Mouse (Mus musculus): Measurements from ENCODE around the gene Zcchc7. TPM values are rescaled to one million over a fixed set of nuclear protein-coding genes. Genes with fewer than 3 reads are reported as not detected.

The Zcchc7 gene
- total RNA-seq, 4 experiments from 2014 or later: 11.7 to 16.9 (median 14.4) TPM

GRCm38 (mm10) chr4:44959220-44959619 is 203.5 kb downstream of the Zcchc7 start:
- DNase-seq (ENCODE audit: low spot score in 2 of 2): no peak

GRCm38 (mm10) chr4:44963156-44963555 is 207.5 kb downstream of the Zcchc7 start:
- no peak for DNase-seq (ENCODE audit: low spot score in 2 of 2)

GRCm38 (mm10) chr4:44965175-44965574 is 209.5 kb downstream of the Zcchc7 start:
- DNase-seq (ENCODE audit: low spot score in 2 of 2): no peak

GRCm38 (mm10) chr4:44965736-44966135 is 210.1 kb downstream of the Zcchc7 start:
- DNase-seq (ENCODE audit: low spot score in 2 of 2): no peak

- no peak for DNase-seq (ENCODE audit: low spot score in 2 of 2)
Observed at GRCm38 (mm10) chr4:44967402-44967801, 211.7 kb downstream of the Zcchc7 start.

- no peak for DNase-seq (ENCODE audit: low spot score in 2 of 2)
Observed at GRCm38 (mm10) chr4:44970056-44970455, 214.4 kb downstream of the Zcchc7 start.

- no peak for DNase-seq (ENCODE audit: low spot score in 2 of 2)
Observed at GRCm38 (mm10) chr4:44970612-44971110, 215.0 kb downstream of the Zcchc7 start.

GRCm38 (mm10) chr4:44973450-44973849 is 217.8 kb downstream of the Zcchc7 start:
- DNase-seq (ENCODE audit: low spot score in 2 of 2): peak; percentile 67 to 75

DNA sequence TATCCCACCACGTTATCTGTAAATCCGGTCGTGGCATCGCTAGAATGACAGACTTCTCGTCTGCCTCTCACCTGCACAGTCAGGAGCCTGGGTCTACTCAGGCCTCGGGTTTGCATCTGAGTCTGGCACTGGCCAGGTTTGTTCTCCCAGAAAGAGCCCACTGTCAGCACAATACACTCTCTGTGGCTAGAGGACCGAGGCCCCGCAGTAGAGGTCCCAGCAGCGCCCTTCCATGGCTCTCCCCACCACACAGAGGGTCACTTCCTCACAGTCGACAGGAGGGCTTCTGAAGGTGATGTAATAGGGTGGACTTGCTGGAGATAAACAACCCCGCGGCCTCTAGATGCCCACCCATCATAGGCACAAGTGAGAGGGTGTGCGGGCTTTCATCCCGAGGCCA is 218.2 kb downstream of the Zcchc7 start:
- DNase-seq (ENCODE audit: low spot score in 2 of 2): no peak

DNA sequence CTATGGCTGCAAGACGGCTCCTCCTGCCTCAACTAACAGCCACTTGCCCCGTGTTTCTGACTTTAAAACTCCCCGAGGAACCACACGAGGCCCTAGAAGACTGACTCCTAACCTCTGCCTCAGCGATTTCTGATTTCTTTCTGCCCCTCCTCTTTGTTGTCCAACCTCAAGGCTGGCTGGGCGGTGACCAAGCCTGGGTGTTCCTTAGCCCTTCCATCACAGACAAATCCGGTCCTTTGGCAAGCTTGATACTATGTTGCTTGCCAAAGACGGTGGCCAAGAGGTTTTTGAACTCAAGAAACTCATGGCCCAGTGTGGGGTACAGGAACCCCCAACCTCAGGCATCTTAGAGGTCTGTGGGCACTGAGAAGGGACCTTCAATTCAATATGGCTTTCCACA is 218.7 kb downstream of the Zcchc7 start:
- no peak for DNase-seq (ENCODE audit: low spot score in 2 of 2)

- no peak for DNase-seq (ENCODE audit: low spot score in 2 of 2)
Observed at GRCm38 (mm10) chr4:44976026-44976615, 220.4 kb downstream of the Zcchc7 start.

DNA sequence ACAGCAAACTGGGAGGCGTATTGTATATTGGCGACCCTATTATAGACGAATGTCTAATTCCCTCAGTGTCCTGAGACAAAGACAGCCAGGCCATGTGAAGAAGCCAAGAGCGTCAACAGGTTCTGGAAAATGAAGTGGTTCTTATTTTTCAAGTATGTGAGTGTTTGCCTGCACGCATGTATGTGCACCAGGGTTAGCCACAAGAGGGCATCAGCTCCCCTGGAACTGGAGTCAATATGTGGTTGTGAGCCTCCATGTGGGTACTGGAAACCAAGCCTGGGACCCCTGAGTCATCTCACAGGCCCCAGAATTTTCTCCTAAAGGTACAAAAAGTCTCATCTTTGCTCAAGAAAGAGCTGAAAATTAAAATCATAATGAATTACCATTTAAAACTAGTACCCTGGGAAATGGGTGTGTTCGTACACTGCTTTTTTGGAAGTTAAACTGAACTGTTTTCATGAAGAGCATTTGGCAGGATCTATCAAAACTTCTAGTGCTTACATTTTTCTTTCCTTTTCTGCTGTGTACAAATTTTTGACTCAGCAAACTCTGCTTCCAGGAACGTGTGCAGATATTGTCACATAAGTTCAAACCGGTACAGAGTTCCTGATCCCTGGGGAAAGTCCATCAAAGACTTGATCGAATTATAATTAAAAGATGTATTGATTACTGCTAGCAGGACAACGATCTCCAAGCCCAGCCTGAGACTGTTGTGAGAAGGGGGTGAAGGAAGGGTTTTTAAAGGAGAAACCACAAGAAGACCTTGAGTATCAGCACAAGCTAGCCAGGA is 221.4 kb downstream of the Zcchc7 start:
- no peak for DNase-seq (ENCODE audit: low spot score in 2 of 2)

GRCm38 (mm10) chr4:44978175-44978574 is 222.5 kb downstream of the Zcchc7 start:
- DNase-seq (ENCODE audit: low spot score in 2 of 2): no peak

- DNase-seq (ENCODE audit: low spot score in 2 of 2): no peak
Observed at GRCm38 (mm10) chr4:44979794-44980338, 224.2 kb downstream of the Zcchc7 start.

- DNase-seq (ENCODE audit: low spot score in 2 of 2): peak; percentile 71 to 80
Observed at GRCm38 (mm10) chr4:44981280-44981973, 225.8 kb downstream of the Zcchc7 start, which contains the start of gene Grhpr. Gene Grhpr (plus strand): TSS chr4:44981395.

Small RNAs within 50 kb of the gene (microRNA-seq; reads per million reads assigned to microRNA genes)
- not detected for gene Gm22639

Other genes starting within 250 kb of the Zcchc7 start
- not detected for gene Pax5, start 45.4 kb upstream of the Zcchc7 start, total RNA-seq (2022)
- gene Grhpr, start 225.5 kb downstream of the Zcchc7 start, total RNA-seq (2022): 10 to 100 TPM; 21.2 to 29.7 (median 26.3) TPM

Data from gastrocnemius, adult 8-10 months (tissue).